Mouse (Mus musculus): ENCODE measurements around the gene Zbtb48. TPM values are rescaled to one million over a fixed set of nuclear protein-coding genes. Genes with fewer than 3 reads are reported as not detected.
A peak's percentile ranks its signal among the peaks of the same experiment; 100 is the strongest.

Zbtb48 gene
- polyA plus RNA-seq, 1 experiment from 2014 or later: 14.4 TPM

DNA sequence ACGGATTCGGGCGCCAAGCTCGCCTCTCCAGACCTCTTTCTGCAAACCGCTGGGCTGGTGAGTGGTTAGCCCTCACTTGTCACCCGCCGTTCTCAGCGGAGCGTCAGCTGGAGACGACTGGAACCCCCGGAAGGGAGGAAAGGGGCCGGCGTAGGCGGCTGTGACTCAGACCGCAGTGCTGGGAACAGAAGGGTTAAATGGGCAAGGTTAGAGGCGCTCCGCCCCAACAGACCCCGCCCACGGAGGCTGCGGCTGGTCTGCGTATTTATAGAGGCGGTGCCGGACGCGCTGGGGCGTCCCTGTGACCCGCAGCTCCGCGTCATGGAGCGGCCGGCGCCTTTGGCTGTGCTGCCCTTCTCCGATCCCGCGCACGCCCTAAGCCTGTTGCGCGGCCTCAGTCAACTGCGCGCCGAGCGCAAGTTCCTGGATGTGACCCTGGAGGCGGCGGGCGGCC, 18.8 kb downstream of the Zbtb48 start, which contains the start of gene Klhl21:
Gene Klhl21 (plus strand): TSS at position 182 of the 454 bp plus-strand sequence.
- Histone ChIP-seq H3K4me2 (ENCODE audit: low read length) (peak within 1 kb of the TSS; percentile 100), H3K9ac (ENCODE audit: low read depth, low read length) (peak within 1 kb of the TSS; percentile 64), H3K27ac (peak within 1 kb of the TSS; percentile 93), H3K4me1 (replicated peaks; ENCODE audit: insufficient read depth, low read length) (peaks cover 29% of the 10 kb centered on the region), H3K4me3 (replicated peaks; ENCODE audit: low read depth, low read length) (peak within 1 kb of the TSS; percentile 67), H3K27me3 (ENCODE audit: insufficient read depth, low read length) (no peaks in the 10 kb centered on the region), H3K36me3 (ENCODE audit: insufficient read depth, low read length) (peaks cover 8% of the 10 kb centered on the region; the same call in 1 of the 2 replicates), H3K9me3 (replicated peaks; ENCODE audit: low read length) (no peaks in the 10 kb centered on the region)
- TF ChIP-seq CTCF (IDR thresholded peaks at IDR 0.05; ENCODE audit: low read depth): no peak
- under 1% methylated on average over 29 of the region's 45 CpGs for WGBS
- peak; percentile 97 for DNase-seq (ENCODE audit: low spot score)
- peak; percentile 86 for ATAC-seq (replicated peaks; ENCODE audit: low FRiP score, low read depth)

DNA sequence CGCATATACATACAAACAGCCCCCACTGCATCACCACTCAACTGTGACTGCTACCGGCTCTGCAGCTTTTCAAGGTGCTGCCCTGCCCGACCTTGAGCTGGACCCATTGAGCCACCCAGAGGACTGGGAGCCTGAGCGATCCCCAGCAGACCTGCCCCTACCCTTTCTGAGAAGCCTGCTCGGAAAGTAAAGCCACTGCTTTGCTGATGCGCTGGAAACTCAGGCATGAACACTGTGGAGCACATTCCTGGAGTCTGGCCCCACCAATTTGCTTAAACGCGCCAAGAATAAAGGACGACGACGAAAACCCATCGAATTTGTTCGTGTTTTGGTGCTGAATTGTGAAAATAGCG, 19.3 kb downstream of the Zbtb48 start:
- Histone ChIP-seq H3K36me3 (ENCODE audit: insufficient read depth, low read length) (peaks cover 3% of the 10 kb centered on the region; the same call in 1 of the 2 replicates), H3K9me3 (replicated peaks; ENCODE audit: low read length) (no peaks in the 10 kb centered on the region), H3K4me1 (replicated peaks; ENCODE audit: insufficient read depth, low read length) (peaks cover 29% of the 10 kb centered on the region), H3K27me3 (ENCODE audit: insufficient read depth, low read length) (no peaks in the 10 kb centered on the region), H3K4me2 (ENCODE audit: low read length) (peak overlapping the region; percentile 100), H3K9ac (ENCODE audit: low read depth, low read length) (peak overlapping the region; percentile 64), H3K27ac (peak overlapping the region; percentile 93), H3K4me3 (replicated peaks; ENCODE audit: low read depth, low read length) (peak overlapping the region; percentile 67)
- TF ChIP-seq CTCF (IDR thresholded peaks at IDR 0.05; ENCODE audit: low read depth): no peak
- no peak for ATAC-seq (replicated peaks; ENCODE audit: low FRiP score, low read depth)
- DNase-seq (ENCODE audit: low spot score): peak; percentile 52
- WGBS: under 1% methylated on average over 14 of the region's 14 CpGs

DNA sequence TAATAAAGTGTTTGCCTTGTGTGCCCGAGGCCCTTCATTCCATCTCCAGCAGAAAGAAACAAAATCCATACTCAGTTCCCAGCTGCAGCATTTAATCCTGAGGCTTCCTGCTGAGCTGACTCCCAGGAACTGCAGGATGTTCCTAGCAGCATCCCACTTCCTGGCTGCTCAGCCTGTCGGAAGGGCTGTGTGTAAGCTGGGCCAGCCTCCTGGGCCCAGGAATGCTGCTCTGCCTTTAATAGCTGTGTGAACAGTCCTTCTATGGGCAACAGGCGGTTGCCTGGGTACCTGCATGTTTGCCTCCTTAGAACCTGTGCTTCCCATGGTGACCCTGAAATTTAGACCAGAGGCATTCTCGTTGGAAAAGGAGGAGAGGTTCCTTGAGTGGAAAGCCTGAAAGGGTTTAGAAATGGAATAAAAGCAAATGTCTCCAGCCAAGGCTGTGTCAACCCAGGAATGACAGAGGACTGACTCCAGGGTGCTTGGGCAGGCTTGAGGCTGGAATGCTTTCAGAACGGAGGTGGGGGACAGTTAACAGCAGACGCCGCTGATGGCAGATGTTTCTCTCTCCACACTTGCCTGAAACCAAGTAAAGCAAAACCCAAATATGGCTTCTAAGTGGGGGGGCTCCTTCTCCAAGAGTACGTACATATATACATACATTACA, 19.9 kb downstream of the Zbtb48 start:
- no peak for TF ChIP-seq CTCF (IDR thresholded peaks at IDR 0.05; ENCODE audit: low read depth)
- peak; percentile 68 for DNase-seq (ENCODE audit: low spot score)
- H3K36me3 ChIP-seq (ENCODE audit: insufficient read depth, low read length): 0 out of 2 replicates have a peak, but pooled peaks cover 3% of the 10 kb centered on the region
- H3K4me3 ChIP-seq (replicated peaks; ENCODE audit: low read depth, low read length): peak overlapping the region; percentile 67
- no peaks in the 10 kb centered on the region for H3K9me3 ChIP-seq (replicated peaks; ENCODE audit: low read length)
- peaks cover 29% of the 10 kb centered on the region for H3K4me1 ChIP-seq (replicated peaks; ENCODE audit: insufficient read depth, low read length)
- WGBS: 7% methylated on average over 8 of the region's 8 CpGs
- peak overlapping the region; percentile 93 for H3K27ac ChIP-seq
- peak overlapping the region; percentile 100 for H3K4me2 ChIP-seq (ENCODE audit: low read length)
- H3K9ac ChIP-seq (ENCODE audit: low read depth, low read length): peak overlapping the region; percentile 32; the same call in 1 of the 2 replicates
- H3K27me3 ChIP-seq (ENCODE audit: insufficient read depth, low read length): no peaks in the 10 kb centered on the region
- ATAC-seq (replicated peaks; ENCODE audit: low FRiP score, low read depth): no peak; the same call in 1 of the 2 replicates

DNA sequence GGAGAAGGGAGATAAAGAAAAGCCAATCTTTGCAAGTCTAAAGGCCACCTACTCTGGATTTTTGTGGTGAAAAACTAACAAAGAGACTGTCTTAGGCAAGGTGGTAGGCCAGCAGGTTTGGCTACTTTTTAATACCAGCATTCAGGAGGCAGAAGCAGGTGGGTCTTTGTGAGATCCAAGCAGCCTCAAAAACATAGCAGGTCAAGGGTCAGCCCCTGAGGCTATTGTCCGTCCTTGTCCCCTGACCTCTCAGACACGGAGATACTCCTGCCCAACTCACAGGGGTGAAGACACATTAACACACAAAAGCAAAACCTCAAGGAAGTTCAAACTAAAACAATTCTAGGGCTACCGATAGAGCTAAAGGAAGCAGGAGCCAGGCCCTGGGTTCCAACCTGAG, 20.7 kb downstream of the Zbtb48 start:
- Histone ChIP-seq H3K27me3 (ENCODE audit: insufficient read depth, low read length) (no peaks in the 10 kb centered on the region), H3K9me3 (replicated peaks; ENCODE audit: low read length) (no peaks in the 10 kb centered on the region), H3K36me3 (ENCODE audit: insufficient read depth, low read length) (no peaks in the 10 kb centered on the region), H3K27ac (peak overlapping the region; percentile 93), H3K9ac (ENCODE audit: low read depth, low read length) (no peak overlapping the region), H3K4me1 (replicated peaks; ENCODE audit: insufficient read depth, low read length) (peaks cover 29% of the 10 kb centered on the region), H3K4me3 (replicated peaks; ENCODE audit: low read depth, low read length) (no peak overlapping the region), H3K4me2 (ENCODE audit: low read length) (no peak overlapping the region)
- no peak for DNase-seq (ENCODE audit: low spot score)
- WGBS: 58% methylated on average over 3 of the region's 3 CpGs
- no peak for TF ChIP-seq CTCF (IDR thresholded peaks at IDR 0.05; ENCODE audit: low read depth)
- ATAC-seq (replicated peaks; ENCODE audit: low FRiP score, low read depth): no peak

DNA sequence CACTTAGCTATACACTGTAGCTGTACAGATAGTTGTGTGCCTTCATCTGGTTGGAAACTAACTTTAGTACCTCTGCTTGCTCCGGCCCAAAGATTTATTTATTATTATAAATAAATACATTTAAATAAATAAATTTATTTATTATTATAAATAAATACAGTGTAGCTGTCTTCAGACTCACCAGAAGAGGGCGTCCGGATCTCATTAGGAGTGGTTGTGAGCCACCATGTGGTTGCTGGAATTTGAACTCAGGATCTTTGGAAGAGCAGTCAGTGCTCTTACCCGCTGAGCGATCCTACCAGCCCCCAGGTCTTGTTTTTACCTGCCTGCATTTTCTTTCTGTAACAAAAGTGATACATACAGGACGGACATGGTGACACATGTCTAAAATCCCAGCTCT, 21.3 kb downstream of the Zbtb48 start:
- TF ChIP-seq CTCF (IDR thresholded peaks at IDR 0.05; ENCODE audit: low read depth): peak; percentile 54
- Histone ChIP-seq H3K9me3 (replicated peaks; ENCODE audit: low read length) (no peaks in the 10 kb centered on the region), H3K27me3 (ENCODE audit: insufficient read depth, low read length) (no peaks in the 10 kb centered on the region), H3K36me3 (ENCODE audit: insufficient read depth, low read length) (no peaks in the 10 kb centered on the region), H3K4me2 (ENCODE audit: low read length) (no peak overlapping the region), H3K4me1 (replicated peaks; ENCODE audit: insufficient read depth, low read length) (peaks cover 29% of the 10 kb centered on the region), H3K4me3 (replicated peaks; ENCODE audit: low read depth, low read length) (no peak overlapping the region), H3K9ac (ENCODE audit: low read depth, low read length) (no peak overlapping the region), H3K27ac (no peak overlapping the region)
- no peak for DNase-seq (ENCODE audit: low spot score)
- ATAC-seq (replicated peaks; ENCODE audit: low FRiP score, low read depth): no peak
- whole genome bisulfite sequencing: 78% methylated on average over 6 of the region's 6 CpGs

DNA sequence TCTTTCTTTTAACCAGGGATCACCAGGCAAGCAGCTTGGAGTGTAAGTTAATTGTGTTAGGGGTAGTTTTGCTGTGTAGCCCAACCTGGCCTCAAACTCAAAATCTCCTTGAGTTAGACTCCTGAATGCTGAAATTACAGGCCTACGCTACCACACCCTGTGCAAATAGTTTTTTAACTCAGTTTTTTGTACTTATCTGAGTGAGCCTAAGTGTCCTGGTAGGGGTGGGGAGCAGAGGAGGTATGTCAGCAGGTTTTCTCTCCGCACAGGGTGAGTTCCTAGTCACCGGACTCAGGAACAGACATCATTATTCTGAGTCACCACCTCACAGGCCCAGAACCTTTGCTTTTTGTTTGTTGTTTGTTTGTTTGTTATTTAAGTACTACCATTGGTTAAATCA, 25.4 kb downstream of the Zbtb48 start:
- no peaks in the 10 kb centered on the region for H3K27me3 ChIP-seq (ENCODE audit: insufficient read depth, low read length)
- WGBS: 96% methylated on average over 3 of the region's 3 CpGs
- DNase-seq (ENCODE audit: low spot score): no peak
- no peak for ATAC-seq (replicated peaks; ENCODE audit: low FRiP score, low read depth)
- TF ChIP-seq CTCF (IDR thresholded peaks at IDR 0.05; ENCODE audit: low read depth): no peak
- no peak overlapping the region for H3K4me2 ChIP-seq (ENCODE audit: low read length)
- H3K4me3 ChIP-seq (replicated peaks; ENCODE audit: low read depth, low read length): no peak overlapping the region
- no peak overlapping the region for H3K9ac ChIP-seq (ENCODE audit: low read depth, low read length)
- H3K27ac ChIP-seq: no peak overlapping the region
- 0 out of 2 replicates have a peak, but pooled peaks cover 9% of the 10 kb centered on the region for H3K4me1 ChIP-seq (replicated peaks; ENCODE audit: insufficient read depth, low read length)
- H3K36me3 ChIP-seq (ENCODE audit: insufficient read depth, low read length): no peaks in the 10 kb centered on the region
- no peaks in the 10 kb centered on the region for H3K9me3 ChIP-seq (replicated peaks; ENCODE audit: low read length)

Measured in kidney, postnatal 0 days (tissue).